Mouse (Mus musculus) macrophage (primary cell): ENCODE data around the gene Kirrel3. TPM values are rescaled to one million over a fixed set of nuclear protein-coding genes. Genes with fewer than 3 reads are reported as not detected.

Experiments used
- H3K27ac ChIP-seq: fragments of 350-480 bp; formaldehyde crosslinking; 2 replicates; pipeline ENCODE4 v1.9.0; 2021
- H3K36me3 ChIP-seq: fragments of 350-480 bp; formaldehyde crosslinking; 2 replicates; pipeline ENCODE4 v1.9.0; 2021; ENCODE audit errors: inconsistent target
- H3K4me3 ChIP-seq: fragments of 350-480 bp; formaldehyde crosslinking; 2 replicates; pipeline ENCODE4 v1.9.0; 2021; ENCODE audit errors: inconsistent target
- H3K79me2 ChIP-seq: fragments of 350-480 bp; formaldehyde crosslinking; 2 replicates; pipeline ENCODE4 v1.9.0; 2021; ENCODE audit errors: inconsistent target
- WGBS: methylation state at CpG from one replicate; pipeline ENCODE4 v1.1.7; 2026; ENCODE audit warnings: inconsistent platforms; ENCODE audit not compliant: missing documents; 5-methylcytosine and 5-hydroxymethylcytosine counted together
- polyA plus RNA-seq: library from polyadenylated mRNA; stranded (reverse); fragments of 250-400 nt; gene quantifications from 3 replicates; pipeline ENCODE4 v1.2.4, GENCODE M21; 2018; ENCODE audit warnings: inconsistent platforms

Kirrel3 gene
- polyA plus RNA-seq, 1 experiment from 2014 or later, result not detected

DNA sequence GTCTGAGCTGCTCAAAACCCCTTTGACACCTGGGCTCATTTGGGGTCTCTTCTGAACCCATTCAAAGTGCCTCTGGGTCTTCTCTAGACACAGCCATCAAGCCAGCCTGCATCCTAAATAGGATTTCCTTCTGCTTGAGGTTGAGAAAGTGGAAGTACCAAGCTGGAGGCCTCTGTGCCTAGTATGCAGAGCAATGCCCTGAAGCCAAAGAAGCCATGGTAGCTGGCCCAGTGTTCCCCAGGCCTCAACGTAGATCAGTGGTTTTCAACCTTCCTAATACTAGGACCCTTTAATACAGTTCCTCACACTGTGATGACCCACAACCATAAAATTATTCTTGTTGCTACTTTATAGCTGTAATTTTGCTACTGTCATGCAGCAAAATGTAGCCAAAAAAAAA is 167.4 kb downstream of the Kirrel3 start:
- Histone ChIP-seq H3K79me2 (no peaks in the 10 kb centered on the region), H3K4me3 (no peak overlapping the region), H3K27ac (no peak overlapping the region), H3K36me3 (no peaks in the 10 kb centered on the region)
- WGBS, result 55% methylated on average over 1 of the region's 1 CpGs

DNA sequence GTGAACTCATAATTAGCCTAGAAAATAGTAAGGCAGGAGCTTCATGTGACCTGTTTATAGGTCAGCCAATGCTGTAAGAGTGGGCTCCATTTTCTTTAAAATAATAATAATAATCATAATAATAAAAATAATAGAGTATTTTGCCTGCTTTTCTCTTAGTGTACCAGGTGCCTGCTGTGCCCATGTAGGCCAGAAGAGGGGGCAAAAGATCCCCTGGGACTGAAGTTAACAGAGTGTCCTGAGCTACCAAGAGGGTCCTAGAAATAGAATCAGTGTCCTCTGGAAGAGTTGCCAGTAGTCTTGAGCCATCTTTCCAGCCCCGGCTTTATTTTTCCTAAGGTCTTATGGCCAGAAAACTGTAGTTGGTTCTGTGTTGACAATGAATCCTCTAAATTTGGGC is 174.9 kb downstream of the Kirrel3 start:
- Histone ChIP-seq H3K27ac (no peak overlapping the region), H3K36me3 (no peaks in the 10 kb centered on the region), H3K79me2 (no peaks in the 10 kb centered on the region), H3K4me3 (no peak overlapping the region)
- WGBS, result 70% methylated on average over 1 of the region's 1 CpGs

DNA sequence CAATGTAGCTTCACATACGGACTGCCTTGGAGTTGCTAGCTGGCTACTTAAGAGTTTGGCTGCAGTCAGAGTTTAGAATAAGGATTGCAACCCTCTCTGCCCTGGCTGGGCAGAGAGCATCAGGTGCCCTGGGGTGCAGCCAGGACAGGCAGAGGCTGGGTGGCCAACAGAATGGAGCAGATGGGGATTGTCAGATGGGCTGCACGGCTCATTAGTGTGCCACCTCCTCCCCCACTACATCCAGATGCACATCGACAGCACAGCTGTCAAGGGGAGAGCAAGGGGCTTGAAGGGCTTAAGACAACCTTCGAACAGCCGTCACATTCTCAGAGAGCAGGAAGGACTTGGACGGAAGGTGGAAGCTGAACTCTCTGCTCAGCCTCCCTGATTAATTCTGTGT is 177.7 kb downstream of the Kirrel3 start:
- H3K79me2 ChIP-seq, result no peaks in the 10 kb centered on the region
- no peaks in the 10 kb centered on the region for H3K36me3 ChIP-seq
- WGBS, result 74% methylated on average over 6 of the region's 6 CpGs
- no peak overlapping the region for H3K27ac ChIP-seq
- no peak overlapping the region for H3K4me3 ChIP-seq

DNA sequence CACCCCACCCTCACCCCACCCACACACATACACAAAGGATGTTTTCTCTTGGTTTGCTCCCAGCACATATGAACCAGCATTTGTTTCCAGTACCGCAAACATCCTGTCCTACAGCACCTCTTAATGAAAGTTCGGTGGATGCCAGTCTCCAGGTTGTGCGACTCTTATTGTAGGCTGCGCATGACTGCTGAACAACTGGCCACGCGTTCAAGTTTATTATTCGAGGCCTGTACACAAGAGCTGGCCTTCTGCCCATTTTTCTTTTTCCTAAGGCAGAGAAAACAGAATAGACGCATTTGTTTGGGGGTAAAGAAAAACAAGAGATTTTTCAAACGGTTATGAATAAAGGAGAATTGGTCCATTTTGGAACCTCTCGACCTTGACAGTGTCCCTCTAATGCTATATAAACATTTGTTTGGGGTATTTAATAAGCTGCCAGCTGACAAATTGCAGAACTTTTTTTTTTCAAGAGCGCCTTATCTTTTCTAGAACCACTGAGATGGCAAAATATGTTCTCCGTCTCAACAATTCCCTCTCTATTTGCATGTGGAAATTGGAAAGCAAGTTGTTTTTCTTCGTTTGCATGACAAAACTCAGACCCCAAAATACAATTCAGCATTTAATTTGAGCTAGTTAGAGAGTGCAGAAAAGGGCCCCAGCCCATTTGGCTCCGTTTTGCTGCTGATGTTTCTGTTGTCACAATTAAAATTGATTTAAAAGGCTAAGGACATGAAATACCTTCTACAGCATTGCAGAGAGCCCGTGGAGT is 179.9 kb downstream of the Kirrel3 start:
- Histone ChIP-seq H3K27ac (no peak overlapping the region), H3K4me3 (no peak overlapping the region), H3K79me2 (no peaks in the 10 kb centered on the region), H3K36me3 (no peaks in the 10 kb centered on the region)
- 79% methylated on average over 14 of the region's 15 CpGs for WGBS

DNA sequence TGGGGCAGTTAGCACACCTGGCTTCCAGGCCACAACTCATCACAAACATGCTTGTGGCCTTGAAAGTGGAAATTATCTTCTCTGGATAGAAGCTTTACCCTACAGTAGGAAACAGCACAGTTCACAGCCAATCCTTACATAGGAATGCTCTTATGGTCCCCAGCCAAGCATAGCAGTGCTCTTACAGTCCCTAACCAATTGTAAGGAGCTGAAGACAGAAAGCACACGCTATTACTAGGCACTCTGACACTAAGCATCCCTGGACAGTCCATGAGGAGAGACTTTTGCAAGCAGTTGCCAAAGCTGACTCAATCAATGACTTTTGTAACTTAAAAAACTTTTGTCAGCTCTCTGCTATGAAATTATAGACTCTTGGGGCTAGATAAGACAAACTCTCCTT is 181.5 kb downstream of the Kirrel3 start:
- no peak overlapping the region for H3K27ac ChIP-seq
- H3K79me2 ChIP-seq, result no peaks in the 10 kb centered on the region
- H3K36me3 ChIP-seq, result no peaks in the 10 kb centered on the region
- H3K4me3 ChIP-seq, result no peak overlapping the region
- 53% methylated on average over 1 of the region's 1 CpGs for WGBS

DNA sequence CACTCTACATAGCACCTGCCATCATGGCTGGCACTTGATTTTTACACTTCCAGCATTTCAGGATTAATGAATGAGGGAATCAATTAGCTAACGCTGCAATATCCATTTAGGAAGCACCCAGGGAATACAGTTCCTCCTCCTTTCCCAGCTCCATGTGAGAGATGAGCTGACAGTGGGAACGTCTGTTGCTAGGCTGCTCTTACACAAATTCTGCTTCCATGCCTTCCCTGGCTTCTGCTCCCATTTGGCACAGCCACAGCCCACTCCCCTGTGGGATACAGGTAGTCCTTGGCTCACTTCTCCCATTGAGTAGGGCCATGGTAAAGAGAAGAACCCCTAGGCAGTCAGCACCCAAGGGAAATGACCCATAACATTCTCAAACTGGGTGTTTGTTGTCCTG is 185.2 kb downstream of the Kirrel3 start:
- H3K27ac ChIP-seq, result no peak overlapping the region
- H3K79me2 ChIP-seq, result no peaks in the 10 kb centered on the region
- H3K36me3 ChIP-seq, result no peaks in the 10 kb centered on the region
- no peak overlapping the region for H3K4me3 ChIP-seq
- 78% methylated on average over 2 of the region's 2 CpGs for WGBS

DNA sequence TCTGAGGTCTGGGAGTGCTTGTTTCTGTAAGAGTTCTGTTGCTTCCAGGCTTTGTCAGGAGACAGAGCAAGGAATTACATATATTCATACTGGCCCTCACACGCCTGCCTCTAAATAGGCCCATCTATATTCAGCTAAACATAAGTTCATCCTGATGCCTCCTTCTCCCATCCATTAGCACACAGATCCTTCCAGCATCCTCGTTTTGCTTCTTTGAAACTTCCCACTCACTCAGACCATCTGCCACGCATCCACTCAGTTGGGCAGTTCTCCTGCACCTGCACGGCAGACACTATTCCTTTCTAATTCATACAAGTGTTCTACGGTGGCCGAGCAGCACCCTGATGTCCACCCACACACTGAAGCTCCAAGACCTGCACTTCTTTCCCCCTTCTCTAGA is 201.1 kb downstream of the Kirrel3 start:
- H3K4me3 ChIP-seq, result no peak overlapping the region
- WGBS, result 88% methylated on average over 6 of the region's 6 CpGs
- no peaks in the 10 kb centered on the region for H3K79me2 ChIP-seq
- H3K27ac ChIP-seq, result no peak overlapping the region
- H3K36me3 ChIP-seq, result no peaks in the 10 kb centered on the region

DNA sequence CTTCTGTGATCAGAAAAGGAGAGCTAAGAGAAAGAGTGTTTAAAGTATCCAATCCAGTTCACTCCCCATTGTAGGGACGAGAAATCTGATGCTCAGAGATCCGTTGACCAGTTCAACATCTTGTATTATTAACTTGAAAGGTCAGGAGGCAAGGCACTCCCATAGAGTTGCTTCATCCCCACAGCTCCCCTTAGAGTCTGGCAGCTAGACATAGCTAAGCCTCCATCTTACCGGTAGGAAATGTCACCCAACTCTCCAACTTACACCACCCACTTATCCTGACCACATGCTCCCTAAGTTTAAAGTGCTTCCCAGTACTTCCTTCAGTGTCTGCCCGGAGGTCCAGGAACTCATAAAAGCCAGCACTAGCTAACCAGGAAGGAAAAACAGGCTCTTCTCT is 202.7 kb downstream of the Kirrel3 start:
- Histone ChIP-seq H3K36me3 (no peaks in the 10 kb centered on the region), H3K79me2 (no peaks in the 10 kb centered on the region), H3K4me3 (no peak overlapping the region), H3K27ac (no peak overlapping the region)
- WGBS, result 44% methylated on average over 4 of the region's 4 CpGs

DNA sequence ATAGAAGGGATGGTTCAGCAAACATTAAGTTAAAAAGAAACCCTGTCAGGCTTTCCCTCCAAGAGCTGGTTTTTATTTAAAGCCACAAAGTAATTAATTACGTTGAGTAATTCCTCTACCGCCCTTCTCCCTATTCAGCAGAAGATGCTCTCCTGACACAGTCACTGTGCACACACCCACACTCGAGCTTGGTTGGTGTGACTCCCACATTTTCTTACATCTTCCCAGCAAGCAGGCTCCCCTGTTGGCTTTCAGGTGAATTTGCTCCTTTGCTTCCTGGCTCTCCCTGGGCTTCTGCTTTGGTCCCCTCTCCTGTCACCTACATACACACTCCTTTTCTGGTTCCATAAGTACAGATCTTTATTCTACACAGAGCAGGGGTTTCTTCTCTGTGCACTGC is 203.7 kb downstream of the Kirrel3 start:
- H3K27ac ChIP-seq, result no peak overlapping the region
- no peaks in the 10 kb centered on the region for H3K36me3 ChIP-seq
- H3K4me3 ChIP-seq, result no peak overlapping the region
- WGBS, result 70% methylated on average over 3 of the region's 3 CpGs
- H3K79me2 ChIP-seq, result no peaks in the 10 kb centered on the region

DNA sequence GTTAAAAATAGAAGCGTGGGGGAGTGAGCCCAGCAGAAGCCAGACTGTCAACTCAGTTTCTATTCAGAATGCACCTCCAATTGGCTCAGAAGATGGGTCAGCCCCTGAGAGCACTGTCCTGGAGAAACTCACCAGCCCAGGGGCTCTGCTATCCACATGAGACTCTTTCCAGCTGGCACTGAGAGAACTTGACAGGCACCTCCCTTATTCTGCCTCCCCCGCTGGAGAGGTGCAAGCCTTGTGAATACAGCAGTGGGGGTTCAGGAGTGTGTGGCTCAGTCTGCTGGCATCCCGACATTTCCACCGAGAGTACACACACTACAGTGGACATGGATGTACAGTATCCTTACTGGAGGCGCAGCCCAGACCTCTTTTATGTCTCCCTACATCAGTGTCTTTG is 210.0 kb downstream of the Kirrel3 start:
- no peak overlapping the region for H3K27ac ChIP-seq
- no peak overlapping the region for H3K4me3 ChIP-seq
- no peaks in the 10 kb centered on the region for H3K36me3 ChIP-seq
- no peaks in the 10 kb centered on the region for H3K79me2 ChIP-seq
- 84% methylated on average over 5 of the region's 5 CpGs for WGBS

DNA sequence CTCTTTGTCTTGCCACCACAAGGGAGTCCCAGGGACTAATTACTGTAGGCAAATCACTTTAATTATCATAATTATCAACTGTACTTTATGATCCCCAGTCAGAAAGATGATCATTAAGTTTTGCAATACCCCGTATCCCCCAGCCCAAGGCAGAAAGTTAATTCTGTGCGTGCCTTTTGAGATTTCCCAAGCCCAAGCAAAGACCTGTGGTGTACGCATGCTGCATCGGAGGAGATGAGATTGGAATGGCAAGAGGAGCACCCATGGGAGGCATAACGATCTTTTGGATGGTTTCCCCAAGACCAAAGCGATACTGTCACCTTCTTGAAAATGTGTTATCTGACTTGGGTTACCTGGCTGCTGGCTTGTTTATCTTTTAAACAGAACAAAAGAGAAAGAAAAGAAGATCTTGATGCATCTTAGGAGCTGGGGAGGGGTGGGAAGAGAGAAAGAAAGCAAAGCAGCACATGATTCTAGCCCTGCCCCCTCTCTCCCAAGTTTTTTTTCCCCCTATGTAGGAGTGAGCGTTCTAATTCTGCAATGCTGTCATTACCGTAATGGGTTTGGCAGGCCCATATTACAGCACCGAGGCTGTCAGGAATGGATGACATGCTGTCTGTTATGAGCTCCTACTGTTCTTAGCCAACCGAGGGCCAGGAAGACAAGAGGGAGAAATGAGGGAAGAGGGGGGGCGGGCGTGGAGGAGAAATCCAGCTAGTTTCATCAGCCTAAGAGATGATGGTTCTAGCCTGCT is 218.0 kb downstream of the Kirrel3 start:
- Histone ChIP-seq H3K27ac (no peak overlapping the region), H3K79me2 (no peaks in the 10 kb centered on the region), H3K4me3 (no peak overlapping the region), H3K36me3 (no peaks in the 10 kb centered on the region)
- 88% methylated on average over 12 of the region's 12 CpGs for WGBS

DNA sequence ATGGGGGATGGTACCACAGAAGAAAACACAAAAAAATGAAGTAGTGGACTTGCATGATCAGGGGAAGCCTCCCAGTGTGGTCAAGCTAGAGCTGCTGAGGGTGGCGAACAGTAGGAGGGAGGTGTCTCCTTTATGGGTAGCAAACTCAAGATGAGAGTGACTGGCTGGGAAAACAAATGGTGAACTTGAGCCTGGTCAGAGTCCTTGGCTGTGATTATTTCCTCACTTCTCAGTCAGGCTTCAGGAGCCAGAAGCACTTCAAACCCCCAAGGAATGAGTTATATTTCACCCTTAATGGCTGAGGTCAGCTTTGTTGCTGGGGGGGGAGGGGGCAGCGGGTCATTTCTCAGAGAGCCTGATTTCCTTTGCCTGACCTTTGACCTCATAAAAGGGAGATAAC is 218.7 kb downstream of the Kirrel3 start:
- Histone ChIP-seq H3K4me3 (no peak overlapping the region), H3K79me2 (no peaks in the 10 kb centered on the region), H3K27ac (no peak overlapping the region), H3K36me3 (no peaks in the 10 kb centered on the region)
- WGBS, result 46% methylated on average over 2 of the region's 2 CpGs

DNA sequence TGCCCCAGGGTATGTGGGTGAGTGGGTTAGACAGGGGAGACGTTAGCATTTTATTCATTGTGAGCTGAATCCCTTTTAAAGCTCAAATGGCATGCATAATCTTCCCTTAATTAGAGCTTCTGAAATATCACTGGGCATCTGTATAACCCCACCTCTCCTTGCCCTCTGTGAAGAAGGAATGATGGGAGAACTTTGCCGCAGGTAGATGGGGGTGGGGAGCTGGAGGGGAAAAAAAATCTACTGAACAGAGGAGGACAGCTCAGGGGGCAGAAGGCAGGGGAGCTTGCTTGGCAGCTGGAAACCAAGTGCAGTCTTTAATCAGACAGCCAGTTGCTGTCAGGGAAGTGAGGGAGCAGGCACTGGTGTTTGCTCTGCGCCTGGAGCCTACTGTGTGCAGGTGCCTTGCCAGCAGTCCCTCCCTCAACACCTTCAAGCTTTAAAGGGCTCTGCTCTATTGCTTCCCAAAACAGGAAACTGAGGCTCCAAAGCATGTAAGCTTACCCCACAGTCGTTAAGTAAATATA is 220.7 kb downstream of the Kirrel3 start:
- no peak overlapping the region for H3K27ac ChIP-seq
- H3K36me3 ChIP-seq, result no peaks in the 10 kb centered on the region
- 52% methylated on average over 4 of the region's 4 CpGs for WGBS
- H3K79me2 ChIP-seq, result no peaks in the 10 kb centered on the region
- no peak overlapping the region for H3K4me3 ChIP-seq

DNA sequence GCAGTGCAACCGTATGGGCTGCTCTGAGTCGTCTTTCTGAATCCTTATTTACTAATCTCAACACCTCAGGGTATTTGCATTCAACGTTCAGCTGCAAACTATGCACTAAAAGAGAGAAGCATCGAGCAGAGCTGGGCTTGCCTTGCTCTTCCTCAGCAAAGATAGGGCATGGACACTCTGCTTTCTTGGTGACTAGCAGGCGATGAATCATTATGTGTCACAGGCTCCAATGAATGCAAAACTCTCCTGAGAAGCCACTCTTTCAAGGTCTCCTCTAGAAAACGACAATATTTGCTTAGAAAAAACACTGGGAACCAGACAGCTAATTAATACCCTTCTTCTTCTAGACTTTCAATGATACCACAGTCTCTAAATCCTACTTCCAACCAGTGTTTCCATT is 223.0 kb downstream of the Kirrel3 start:
- no peak overlapping the region for H3K4me3 ChIP-seq
- no peaks in the 10 kb centered on the region for H3K36me3 ChIP-seq
- 82% methylated on average over 6 of the region's 6 CpGs for WGBS
- no peak overlapping the region for H3K27ac ChIP-seq
- H3K79me2 ChIP-seq, result no peaks in the 10 kb centered on the region

DNA sequence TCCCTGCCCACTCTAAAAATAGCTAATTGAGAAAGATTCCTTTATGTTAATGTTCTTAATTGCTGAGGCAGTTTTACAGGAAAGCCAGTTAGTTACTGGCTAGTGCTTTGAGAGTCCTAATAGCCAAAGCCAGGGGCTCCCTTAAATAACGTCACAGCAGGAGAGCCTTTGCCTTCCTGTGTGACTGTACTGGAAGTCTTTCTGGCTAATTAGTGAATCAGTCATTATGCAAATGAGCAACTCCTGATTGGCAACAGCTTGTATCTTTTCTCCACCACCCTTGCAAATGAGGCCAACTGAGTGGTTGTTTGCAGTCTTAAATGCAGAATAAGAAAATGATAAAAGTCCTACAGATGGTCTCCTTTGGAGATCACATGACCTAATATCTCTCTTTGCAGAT is 226.3 kb downstream of the Kirrel3 start:
- H3K4me3 ChIP-seq, result no peak overlapping the region
- no peak overlapping the region for H3K27ac ChIP-seq
- H3K79me2 ChIP-seq, result no peaks in the 10 kb centered on the region
- 13% methylated on average over 1 of the region's 1 CpGs for WGBS
- no peaks in the 10 kb centered on the region for H3K36me3 ChIP-seq
